Mouse (Mus musculus) C3H10T1/2 (cell line): ENCODE results near the gene Evi2. TPM values are rescaled to one million over a fixed set of nuclear protein-coding genes. Genes with fewer than 3 reads are reported as not detected.

ENCODE experiments used
- polyA plus RNA-seq, 2 experiments: library from polyadenylated mRNA; unstranded; fragments of >200 nt; fragmentation: generic; extraction: Trizol; gene quantifications; one replicate each; pipeline ENCODE4 v1.2.1; 2012; ENCODE audit warnings: missing spikeins in 2 of 2

The Evi2 gene
- under 1 TPM in 1 of 2 experiments, not detected in 1; 0.14 TPM for polyA plus RNA-seq

GRCm38 (mm10) chr11:79530333-79530761 is at the start of gene Evi2, which contains the start of gene Evi2a:
TSS of gene Evi2 (minus strand) at chr11:79530589.
TSS of gene Evi2a (minus strand) at chr11:79530609.

GRCm38 (mm10) chr11:79523560-79524309 is 6.7 kb downstream of the Evi2 start, which contains the start of gene Evi2b:
TSS of gene Evi2b (minus strand) at chr11:79523762.

GRCm38 (mm10) chr11:79503845-79504244 is 26.5 kb downstream of the Evi2 start, which contains the start of gene Omg:
TSS of gene Omg (minus strand) at chr11:79504084.

Other genes starting within 250 kb of the Evi2 start
- not detected for gene Gm9964, start 233.7 kb downstream of the Evi2 start, polyA plus RNA-seq
- gene Nf1, start 190.9 kb downstream of the Evi2 start, polyA plus RNA-seq, result 1 to 10 TPM; 1.2 to 5.4 TPM
- under 1 TPM; 0.01 to 0.15 TPM for gene Omg, start 26.5 kb downstream of the Evi2 start, polyA plus RNA-seq
- gene Evi2b, start 6.8 kb downstream of the Evi2 start, polyA plus RNA-seq, result under 1 TPM in 1 of 2 experiments, not detected in 1; 0.26 TPM
- 1 to 10 TPM in 1 of 2 experiments, under 1 TPM in 1; 0.53 to 6.1 TPM for gene Evi2a, start within 50 bp of the Evi2 start, polyA plus RNA-seq
- under 1 TPM; 0.01 to 0.07 TPM for gene Rab11fip4, start 60.6 kb upstream of the Evi2 start, polyA plus RNA-seq